ENCODE assay signal across 8 mouse cellular contexts in the genomic region with DNA sequence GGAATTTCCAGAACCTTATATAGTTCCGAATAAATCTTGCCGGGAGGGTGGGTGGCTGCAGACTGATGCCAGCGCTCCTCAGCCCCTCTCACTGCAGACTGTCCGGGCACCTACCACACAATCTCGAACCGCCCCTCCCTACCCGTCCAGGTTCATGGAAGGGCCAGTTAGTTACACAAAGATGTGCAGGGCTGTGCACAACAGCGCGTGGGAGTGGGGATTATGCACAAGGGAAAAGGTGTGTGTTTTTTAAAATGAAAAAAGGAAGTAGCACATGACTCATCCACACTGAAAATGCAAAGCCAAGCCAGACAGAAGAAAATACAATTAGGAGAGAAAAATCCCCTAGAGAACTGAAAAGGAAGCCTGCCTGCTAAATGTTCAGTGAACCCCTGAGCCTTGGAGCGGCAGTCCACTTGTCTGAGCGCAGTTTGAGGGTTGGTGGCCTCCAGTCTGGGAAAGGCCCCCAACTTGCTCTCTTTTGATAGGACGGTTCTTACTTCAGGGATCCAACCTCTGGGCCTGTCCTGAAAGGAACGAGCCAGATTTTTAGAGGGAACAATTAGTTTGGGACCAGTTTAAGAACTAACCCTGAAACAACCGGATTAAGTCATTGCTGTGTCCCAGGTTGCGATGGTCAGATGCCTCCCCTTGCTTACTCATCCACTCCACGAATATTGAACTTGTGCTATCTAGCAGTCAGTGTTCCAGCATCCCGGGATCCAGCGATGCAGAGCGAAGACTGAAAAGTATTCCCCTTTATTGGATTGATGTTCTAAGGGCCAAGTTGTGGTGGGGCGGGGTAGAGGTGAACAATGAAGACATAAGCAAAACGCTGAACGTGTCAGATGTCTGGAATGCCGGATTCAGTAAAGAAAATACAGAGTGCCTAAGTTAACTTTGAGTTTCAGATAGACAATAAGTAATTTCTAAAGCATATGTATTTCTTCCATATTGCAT.
DNase-seq lines count a peak whose midpoint lies in the region; ATAC-seq and TF ChIP-seq lines count a peak whose summit lies in the region.

No protein-coding gene starts in this region.

- no peak for TF ChIP-seq POLR2A in olfactory bulb, adult 2 months (IDR thresholded peaks at IDR 0.05; ENCODE audit: insufficient read depth, low read depth, low read length)
- TF ChIP-seq POLR2A in cerebellum, adult 2 months (IDR thresholded peaks at IDR 0.05; ENCODE audit: borderline replicate concordance, insufficient read depth, low read length): no peak

- peak overlapping the region; percentile 80 for H3K4me2 ChIP-seq in forebrain, embryonic 15.5 days (replicated peaks)
- H3K4me2 ChIP-seq in hindbrain, embryonic 11.5 days (replicated peaks; ENCODE audit: low read depth, low read length): peak overlapping the region; percentile 81
- peak overlapping the region; percentile 67 for H3K4me2 ChIP-seq in liver, embryonic 12.5 days

- no peak for TF ChIP-seq CTCF in olfactory bulb, adult 2 months (IDR thresholded peaks at IDR 0.05; ENCODE audit: insufficient read depth, low read depth, low read length)
- TF ChIP-seq CTCF in cerebellum, adult 2 months (IDR thresholded peaks at IDR 0.05; ENCODE audit: borderline replicate concordance, insufficient read depth, low read depth, low read length): no peak

- H3K4me1 ChIP-seq in forebrain, embryonic 15.5 days: peaks cover 27% of the 10 kb centered on the region
- H3K4me1 ChIP-seq in hindbrain, embryonic 11.5 days (replicated peaks; ENCODE audit: control insufficient read depth, insufficient read depth, low read length): no peaks in the 10 kb centered on the region; the same call in 1 of the 2 replicates
- no peaks in the 10 kb centered on the region; the same call in 1 of the 2 replicates for H3K4me1 ChIP-seq in liver, embryonic 12.5 days
- H3K4me1 ChIP-seq in olfactory bulb, adult 2 months (ENCODE audit: control insufficient read depth, insufficient read depth, low read length): peaks cover 13% of the 10 kb centered on the region
- H3K4me1 ChIP-seq in cerebellum, adult 2 months (ENCODE audit: control insufficient read depth, insufficient read depth, low read length): peaks cover 3% of the 10 kb centered on the region; the same call in 1 of the 2 replicates

- H3K4me3 ChIP-seq in forebrain, embryonic 15.5 days: peak overlapping the region; percentile 46
- H3K4me3 ChIP-seq in hindbrain, embryonic 11.5 days (ENCODE audit: low read depth, low read length): peak overlapping the region; percentile 49
- H3K4me3 ChIP-seq in liver, embryonic 12.5 days: peak overlapping the region; percentile 48
- H3K4me3 ChIP-seq in olfactory bulb, adult 2 months (ENCODE audit: insufficient read depth, low read depth, low read length): peak overlapping the region; percentile 23
- H3K4me3 ChIP-seq in cerebellum, adult 2 months (replicated peaks; ENCODE audit: insufficient read depth, low read depth, low read length): no peak overlapping the region

- no peak; the same call in 1 of the 2 replicates for ATAC-seq in forebrain, embryonic 15.5 days (replicated peaks)
- ATAC-seq in hindbrain, embryonic 11.5 days (ENCODE audit: low FRiP score): peak; percentile 55; the same call in 1 of the 2 replicates
- no peak for ATAC-seq in liver, embryonic 12.5 days

- no peaks in the 10 kb centered on the region for H3K9me3 ChIP-seq in forebrain, embryonic 15.5 days
- H3K9me3 ChIP-seq in hindbrain, embryonic 11.5 days (ENCODE audit: control insufficient read depth, low read length): no peaks in the 10 kb centered on the region
- H3K9me3 ChIP-seq in liver, embryonic 12.5 days (replicated peaks): no peaks in the 10 kb centered on the region

- 12% methylated on average over 23 of the region's 23 CpGs for WGBS in forebrain, embryonic 15.5 days
- WGBS in hindbrain, embryonic 11.5 days: 31% methylated on average over 23 of the region's 23 CpGs
- 26% methylated on average over 23 of the region's 23 CpGs for WGBS in liver, embryonic 12.5 days (ENCODE audit: insufficient replicate concordance)
- 40% methylated on average over 23 of the region's 23 CpGs for WGBS in olfactory bulb, adult 2 months
- 54% methylated on average over 23 of the region's 23 CpGs for WGBS in cerebellum, adult 2 months

- H3K9ac ChIP-seq in forebrain, embryonic 15.5 days (replicated peaks): peak overlapping the region; percentile 25
- no peak overlapping the region; the same call in 1 of the 2 replicates for H3K9ac ChIP-seq in hindbrain, embryonic 11.5 days (ENCODE audit: low read depth, low read length)
- no peak overlapping the region; the same call in 1 of the 2 replicates for H3K9ac ChIP-seq in liver, embryonic 12.5 days

- H3K27me3 ChIP-seq in forebrain, embryonic 15.5 days: 0 out of 2 replicates have a peak, but pooled peaks cover 4% of the 10 kb centered on the region
- no peaks in the 10 kb centered on the region for H3K27me3 ChIP-seq in hindbrain, embryonic 11.5 days (ENCODE audit: control insufficient read depth, insufficient read depth, low read length)
- peaks cover 26% of the 10 kb centered on the region for H3K27me3 ChIP-seq in liver, embryonic 12.5 days (replicated peaks)
- peaks cover 3% of the 10 kb centered on the region; the same call in 1 of the 2 replicates for H3K27me3 ChIP-seq in cerebellum, adult 2 months (ENCODE audit: control insufficient read depth, insufficient read depth, low read length)

- peak; percentile 29 for DNase-seq in urinary bladder, postnatal 14 days (ENCODE audit: low spot score)
- no peak for DNase-seq in urinary bladder, postnatal 10 days (ENCODE audit: low spot score)
- DNase-seq in hindbrain, embryonic 11.5 days (ENCODE audit: low spot score): peak; percentile 29
- no peak for DNase-seq in cerebellum, adult 2 months
- DNase-seq in urinary bladder, postnatal 4 days (ENCODE audit: low spot score in 2 of 2): no peak

- H3K36me3 ChIP-seq in forebrain, embryonic 15.5 days: no peaks in the 10 kb centered on the region
- no peaks in the 10 kb centered on the region for H3K36me3 ChIP-seq in hindbrain, embryonic 11.5 days (ENCODE audit: control insufficient read depth, insufficient read depth, low read length)
- H3K36me3 ChIP-seq in liver, embryonic 12.5 days: no peaks in the 10 kb centered on the region

- H3K27ac ChIP-seq in forebrain, embryonic 15.5 days (replicated peaks): peak overlapping the region; percentile 11; the same call in 1 of the 2 replicates
- no peak overlapping the region for H3K27ac ChIP-seq in hindbrain, embryonic 11.5 days (ENCODE audit: low read depth, low read length)
- no peak overlapping the region for H3K27ac ChIP-seq in liver, embryonic 12.5 days
- no peak overlapping the region for H3K27ac ChIP-seq in olfactory bulb, adult 2 months (ENCODE audit: insufficient read depth, low read depth, low read length)
- H3K27ac ChIP-seq in cerebellum, adult 2 months (ENCODE audit: insufficient read depth, low read length): no peak overlapping the region

Comparison
In these comparisons a context has a peak if more than half of its experiments do, and no peak if none do; other contexts are left out.
1. DNase-seq: peak in urinary bladder, postnatal 14 days (single experiment) and hindbrain, embryonic 11.5 days (single experiment); none in urinary bladder, postnatal 10 days (single experiment), cerebellum, adult 2 months (0 of 2) and urinary bladder, postnatal 4 days (0 of 2).
2. Peak in every context shown above with its lines, with median percentiles within 50 percentile points of each other: H3K4me2 ChIP-seq.